Mouse (Mus musculus): Measurements from ENCODE around the gene Sft2d2.

Gene Sft2d2

GRCm38 (mm10) chr1:165190571-165191273 is 3.5 kb downstream of the Sft2d2 start:
- DNase-seq (ENCODE audit: low read depth, low spot score): no peak

DNA sequence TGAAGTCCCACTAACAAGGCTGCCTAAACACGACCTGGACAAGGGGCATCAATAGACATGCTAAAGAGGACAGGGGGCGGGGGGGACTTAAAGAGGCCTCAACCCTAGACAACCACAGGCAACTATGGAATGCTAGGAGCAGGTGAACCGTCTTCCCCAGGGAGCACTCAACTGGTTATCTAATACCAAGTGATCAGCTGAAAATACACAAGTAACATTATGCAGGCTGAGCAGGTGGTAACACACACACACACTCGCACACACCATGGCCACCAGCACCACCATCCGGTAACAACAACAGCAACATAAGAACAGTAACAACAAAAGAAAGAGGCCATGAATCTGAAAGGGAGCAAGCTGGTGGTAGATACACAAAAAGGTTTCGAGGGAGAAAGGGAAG is 4.2 kb downstream of the Sft2d2 start:
- no peak for DNase-seq (ENCODE audit: low read depth, low spot score)

DNA sequence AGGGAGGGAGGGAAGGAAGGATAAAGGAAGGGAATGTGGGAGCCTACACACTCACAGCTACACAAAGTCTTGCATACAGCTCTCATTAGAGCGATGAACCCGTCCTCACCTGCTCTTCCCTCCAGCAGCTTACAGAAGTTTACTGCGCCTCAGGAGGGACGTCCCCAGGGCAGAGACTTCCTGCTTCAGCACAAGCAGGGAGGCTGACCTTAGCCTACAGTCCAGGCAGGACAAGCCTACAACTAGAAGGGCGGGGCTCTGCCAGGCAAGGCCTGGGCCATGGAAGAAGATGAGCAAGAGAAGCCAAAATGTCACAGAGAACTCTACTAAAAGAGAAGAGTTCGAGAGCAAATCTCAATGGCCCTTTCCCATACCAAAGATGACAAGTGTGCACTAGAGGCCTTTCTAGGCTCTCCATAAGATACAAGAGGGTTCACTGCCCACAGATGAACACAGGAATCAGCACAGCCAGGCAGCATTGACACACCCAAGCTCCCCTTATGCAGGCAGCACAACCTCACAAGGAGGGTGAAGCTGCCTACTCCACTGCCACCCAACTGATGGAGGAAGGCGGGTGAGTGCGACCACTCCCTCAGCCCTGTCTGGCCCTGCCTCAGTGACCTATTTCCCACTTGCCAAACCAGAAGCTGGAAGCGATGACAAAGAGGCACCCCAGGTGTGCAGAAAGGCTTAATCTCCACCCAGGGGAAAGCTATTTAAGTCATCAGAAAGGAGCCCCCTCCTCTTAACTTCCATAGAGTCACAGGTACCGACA is 5.2 kb downstream of the Sft2d2 start:
- peak; percentile 16 for DNase-seq (ENCODE audit: low read depth, low spot score)

DNA sequence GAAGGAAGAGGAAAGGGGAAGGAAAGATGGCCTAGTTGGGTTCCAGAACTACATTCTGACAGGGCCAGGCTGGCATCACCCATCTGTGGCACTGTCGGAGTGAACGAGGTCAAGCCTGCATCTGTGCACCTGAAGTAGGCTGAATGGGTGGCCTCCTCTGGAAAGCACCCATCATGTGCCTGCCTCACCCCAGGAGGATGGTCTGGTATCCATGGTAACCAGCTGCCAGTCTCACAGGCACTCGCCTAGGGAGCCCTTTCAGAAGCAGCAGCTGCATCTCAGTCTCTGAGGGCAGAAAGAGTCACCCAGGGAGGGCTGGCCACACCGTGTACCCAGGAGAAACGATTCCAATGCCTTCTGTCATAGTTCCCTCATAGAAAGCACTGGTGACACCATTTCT is 6.9 kb downstream of the Sft2d2 start:
- no peak for DNase-seq (ENCODE audit: low read depth, low spot score)

- DNase-seq (ENCODE audit: low read depth, low spot score): no peak
Measured at GRCm38 (mm10) chr1:165186491-165186890, 7.7 kb downstream of the Sft2d2 start.

DNA sequence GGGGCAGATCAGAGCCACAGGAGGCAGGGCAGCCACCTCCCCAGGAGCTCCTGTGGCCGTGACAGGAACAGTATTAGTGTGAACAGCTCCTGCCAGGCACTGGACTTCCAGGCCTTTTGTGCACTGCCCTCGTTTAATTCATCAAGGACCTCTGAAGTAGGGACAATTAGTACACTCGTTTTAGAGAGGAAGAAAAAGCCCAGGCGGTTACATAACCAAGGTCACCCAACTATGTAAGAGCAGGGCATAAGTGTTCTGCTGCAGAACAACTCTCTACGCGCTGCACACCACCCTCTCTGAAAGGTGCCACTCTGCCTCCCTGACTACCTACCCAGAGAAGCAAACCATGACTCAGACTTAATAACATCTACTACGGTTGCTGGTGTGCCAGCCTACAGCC is 9.1 kb downstream of the Sft2d2 start:
- DNase-seq (ENCODE audit: low read depth, low spot score): no peak

GRCm38 (mm10) chr1:165184178-165184577 is 10.1 kb downstream of the Sft2d2 start:
- no peak for DNase-seq (ENCODE audit: low read depth, low spot score)

- no peak for DNase-seq (ENCODE audit: low read depth, low spot score)
Measured at GRCm38 (mm10) chr1:165183400-165183799, 10.8 kb downstream of the Sft2d2 start.

GRCm38 (mm10) chr1:165179321-165179720 is 14.9 kb downstream of the Sft2d2 start:
- DNase-seq (ENCODE audit: low read depth, low spot score): no peak

GRCm38 (mm10) chr1:165178075-165178474 is 16.2 kb downstream of the Sft2d2 start:
- no peak for DNase-seq (ENCODE audit: low read depth, low spot score)

GRCm38 (mm10) chr1:165174059-165174616 is 20.1 kb downstream of the Sft2d2 start:
- DNase-seq (ENCODE audit: low read depth, low spot score): peak; percentile 64

DNA sequence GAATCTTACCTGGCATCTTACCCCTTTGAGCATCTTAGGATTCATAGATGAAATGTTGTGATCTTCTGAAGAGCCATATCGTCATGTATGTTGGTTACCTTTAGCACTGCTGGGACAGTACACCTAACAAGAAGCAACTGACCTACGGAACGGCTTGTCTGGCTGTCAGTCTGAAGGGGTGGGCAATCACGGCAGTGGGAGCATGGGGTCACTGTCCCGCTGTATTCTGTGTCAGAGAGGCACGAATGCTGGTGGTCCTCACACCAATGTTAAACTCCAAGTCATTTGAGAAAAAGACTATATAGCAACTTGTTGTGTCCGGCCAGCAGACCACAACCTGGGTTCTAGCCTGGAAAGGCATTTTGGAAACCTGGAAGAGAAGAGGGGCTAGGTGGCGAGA is 23.0 kb downstream of the Sft2d2 start:
- DNase-seq (ENCODE audit: low read depth, low spot score): no peak

DNA sequence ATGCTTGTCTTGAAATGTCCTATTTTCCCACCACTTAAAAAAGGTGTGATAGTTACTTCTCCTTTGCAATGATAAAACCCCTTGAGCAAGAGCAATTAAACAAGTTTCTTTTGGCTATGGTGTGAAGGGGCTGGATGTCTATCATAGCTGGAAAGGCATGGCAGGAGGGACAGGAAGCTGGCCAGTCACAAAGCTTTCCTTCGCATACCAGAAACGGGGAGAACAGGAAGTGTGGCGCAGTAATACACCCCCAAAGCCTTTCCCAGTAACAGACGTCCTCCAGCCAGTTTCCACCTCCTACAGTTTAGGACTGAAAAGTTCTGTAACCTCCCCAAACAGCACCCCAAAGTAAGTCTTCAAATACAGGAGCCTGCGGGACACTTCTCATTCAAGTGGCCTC is 24.1 kb downstream of the Sft2d2 start:
- DNase-seq (ENCODE audit: low read depth, low spot score): no peak

GRCm38 (mm10) chr1:165169462-165169861 is 24.8 kb downstream of the Sft2d2 start:
- DNase-seq (ENCODE audit: low read depth, low spot score): no peak

- DNase-seq (ENCODE audit: low read depth, low spot score): no peak
Measured at GRCm38 (mm10) chr1:165164920-165165319, 29.3 kb downstream of the Sft2d2 start.

GRCm38 (mm10) chr1:165160723-165161405 is 33.4 kb downstream of the Sft2d2 start, which contains the start of gene Tbx19:
Tbx19 (minus strand) TSS chr1:165160773.
- no peak for DNase-seq (ENCODE audit: low read depth, low spot score)

- no peak for DNase-seq (ENCODE audit: low read depth, low spot score)
Measured at GRCm38 (mm10) chr1:165158841-165159240, 35.4 kb downstream of the Sft2d2 start.

DNA sequence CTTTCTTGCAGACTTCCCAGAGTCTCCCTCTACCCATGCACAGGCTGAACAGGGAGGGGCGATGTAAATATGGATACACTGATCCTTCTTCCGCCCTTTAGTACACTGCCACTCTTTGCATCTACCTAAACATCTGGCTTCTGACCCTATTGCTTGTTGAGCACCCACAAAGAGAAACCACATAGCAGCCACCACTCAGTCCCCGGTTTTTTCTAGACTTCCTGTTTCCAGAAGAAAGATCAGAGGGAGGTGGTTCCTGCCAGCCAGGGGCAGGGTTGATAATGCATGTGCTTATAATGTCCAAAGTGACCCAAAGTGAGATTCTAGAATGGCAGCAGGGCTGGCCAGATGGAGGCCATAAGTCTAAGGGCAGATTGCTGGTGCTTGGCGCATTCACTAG is 40.1 kb downstream of the Sft2d2 start:
- DNase-seq (ENCODE audit: low read depth, low spot score): peak; percentile 36

DNA sequence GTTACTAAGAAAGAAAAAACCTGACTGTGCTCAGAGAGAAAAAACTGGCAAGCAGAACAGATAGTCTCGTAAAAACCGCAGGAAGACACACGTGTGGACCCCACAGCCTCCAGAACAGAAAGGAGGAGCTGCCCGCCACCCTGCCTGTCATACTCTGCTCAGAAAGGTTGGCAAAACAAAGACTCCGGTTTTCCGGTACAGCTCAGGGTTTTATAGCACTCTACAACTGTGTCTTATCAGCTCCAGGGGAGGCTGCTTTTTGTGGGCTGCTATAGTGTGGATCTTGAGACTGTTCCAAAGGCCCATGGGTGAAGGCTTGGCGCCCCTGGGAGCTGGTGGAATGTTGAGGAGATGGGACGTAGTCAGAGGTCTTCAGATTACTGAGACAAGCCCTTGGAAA is 43.0 kb downstream of the Sft2d2 start:
- peak; percentile 21 for DNase-seq (ENCODE audit: low read depth, low spot score)

GRCm38 (mm10) chr1:165142343-165142916 is 51.8 kb downstream of the Sft2d2 start:
- no peak for DNase-seq (ENCODE audit: low read depth, low spot score)

GRCm38 (mm10) chr1:165140227-165140626 is 54.0 kb downstream of the Sft2d2 start:
- no peak for DNase-seq (ENCODE audit: low read depth, low spot score)

DNA sequence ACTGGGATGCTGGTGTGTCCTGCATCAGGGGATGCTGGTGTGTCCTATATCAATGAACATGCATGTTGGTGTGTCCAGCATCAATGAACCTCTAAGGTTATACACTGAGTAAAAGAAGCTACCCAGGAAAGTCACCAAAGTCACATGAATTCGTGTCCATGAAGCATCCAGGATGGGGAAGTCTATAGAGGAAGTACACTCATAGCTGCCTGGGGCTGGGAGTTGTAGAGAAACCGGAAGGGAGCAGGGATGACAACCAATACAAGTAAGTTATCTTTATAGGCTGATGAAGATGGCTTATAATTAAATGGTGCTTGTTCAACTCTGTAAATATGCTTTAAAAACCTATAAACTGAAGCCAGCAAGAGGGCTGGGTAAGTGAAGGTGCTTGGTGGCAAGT is 60.4 kb downstream of the Sft2d2 start:
- DNase-seq (ENCODE audit: low read depth, low spot score): no peak
